Mouse (Mus musculus) intestine, postnatal 0 days (tissue): ENCODE data around the gene Asic2. TPM values are rescaled to one million over a fixed set of nuclear protein-coding genes. Genes with fewer than 3 reads are reported as not detected.

Source experiments
- ATAC-seq: fragments of 200-750 bp; cut with Nextera tagmentation; 2 replicates; pipeline ENCODE4 v1.8.0; 2017; ENCODE audit warnings: mild to moderate bottlenecking, moderate TSS enrichment, moderate library complexity
- H3K27ac ChIP-seq: fragments of 300-500 bp; sonication (generic); 2 replicates; pipeline ENCODE4 v1.5.1; 2014; ENCODE audit warnings: mild to moderate bottlenecking, low read depth, low read length, moderate library complexity
- H3K27me3 ChIP-seq: fragments of 300-500 bp; sonication (generic); replicated peaks from 2 replicates; pipeline ENCODE4 v1.6.1; 2014; ENCODE audit warnings: low read length, mixed read lengths; ENCODE audit not compliant: control insufficient read depth, insufficient read depth
- H3K36me3 ChIP-seq: fragments of 300-500 bp; sonication (generic); 2 replicates; pipeline ENCODE4 v1.6.1; 2014; ENCODE audit warnings: mild to moderate bottlenecking, moderate library complexity; ENCODE audit not compliant: control insufficient read depth, insufficient read depth
- H3K4me1 ChIP-seq: fragments of 300-500 bp; sonication (generic); replicated peaks from 2 replicates; pipeline ENCODE4 v1.6.1; 2014; ENCODE audit warnings: antibody characterized with exemption, low read length, mixed read lengths; ENCODE audit not compliant: control insufficient read depth, insufficient read depth
- H3K4me2 ChIP-seq: fragments of 300-500 bp; sonication (generic); replicated peaks from 2 replicates; pipeline ENCODE4 v1.6.1; 2014; ENCODE audit warnings: low read depth, mild to moderate bottlenecking, moderate library complexity
- H3K4me3 ChIP-seq: fragments of 300-500 bp; sonication (generic); 2 replicates; pipeline ENCODE4 v1.5.1; 2014; ENCODE audit warnings: low read depth, low read length
- H3K9ac ChIP-seq: fragments of 300-500 bp; sonication (generic); 2 replicates; pipeline ENCODE4 v1.6.1; 2014; ENCODE audit warnings: mild to moderate bottlenecking, low read depth, low read length
- H3K9me3 ChIP-seq: fragments of 300-500 bp; sonication (generic); 2 replicates; pipeline ENCODE4 v1.6.1; 2016; ENCODE audit warnings: mixed run types; ENCODE audit not compliant: control insufficient read depth
- CTCF ChIP-seq: sonication (generic); IDR thresholded peaks from 2 replicates; pipeline ENCODE4 v1.5.1; 2016; ENCODE audit warnings: low read depth, mild to moderate bottlenecking, control low read depth, antibody characterized with exemption, moderate library complexity
- WGBS: fragments of 180-500 bp; shearing (Covaris S2); extraction: QIAGEN DNeasy Blood & Tissue Kit; methylation state at CpG from one replicate; pipeline ENCODE4 v1.1.7; 2014; 5-methylcytosine and 5-hydroxymethylcytosine counted together
- polyA plus RNA-seq: library from polyadenylated mRNA; unstranded; fragments of >200 nt; fragmentation: Nextera tagmentation; extraction: Ambion mirVana; gene quantifications from 2 replicates; pipeline ENCODE4 v1.2.1, GENCODE M21; 2015

Asic2 gene
- polyA plus RNA-seq, 1 experiment from 2014 or later = 0.55 TPM

DNA sequence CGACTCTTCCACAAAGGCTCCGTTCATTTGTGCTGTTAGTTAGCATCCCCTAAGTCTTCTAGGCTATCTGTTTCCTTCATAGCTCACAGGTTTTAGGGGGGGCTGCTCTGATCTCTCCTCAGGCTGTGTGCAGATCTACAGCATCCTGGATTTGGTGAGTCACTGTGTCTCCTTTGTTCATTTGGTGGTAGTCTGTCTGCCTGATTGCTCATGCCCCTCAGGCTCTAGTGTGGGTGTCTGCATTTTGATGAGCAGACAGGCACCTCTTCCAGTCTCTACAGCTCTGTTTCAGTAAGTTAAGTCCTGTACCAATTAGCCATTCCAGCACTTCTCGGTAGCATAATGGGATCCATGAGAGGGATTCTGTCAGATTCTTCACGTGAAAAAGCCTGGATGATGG, 129.8 kb downstream of the Asic2 start:
- no peak for TF ChIP-seq CTCF
- no peak for ATAC-seq
- Histone ChIP-seq H3K27me3 (no peaks in the 10 kb centered on the region), H3K4me1 (no peaks in the 10 kb centered on the region), H3K27ac (no peak overlapping the region), H3K9me3 (no peaks in the 10 kb centered on the region), H3K4me2 (no peak overlapping the region), H3K36me3 (no peaks in the 10 kb centered on the region), H3K9ac (no peak overlapping the region), H3K4me3 (no peak overlapping the region)
- 83% methylated on average over 4 of the region's 4 CpGs for WGBS

DNA sequence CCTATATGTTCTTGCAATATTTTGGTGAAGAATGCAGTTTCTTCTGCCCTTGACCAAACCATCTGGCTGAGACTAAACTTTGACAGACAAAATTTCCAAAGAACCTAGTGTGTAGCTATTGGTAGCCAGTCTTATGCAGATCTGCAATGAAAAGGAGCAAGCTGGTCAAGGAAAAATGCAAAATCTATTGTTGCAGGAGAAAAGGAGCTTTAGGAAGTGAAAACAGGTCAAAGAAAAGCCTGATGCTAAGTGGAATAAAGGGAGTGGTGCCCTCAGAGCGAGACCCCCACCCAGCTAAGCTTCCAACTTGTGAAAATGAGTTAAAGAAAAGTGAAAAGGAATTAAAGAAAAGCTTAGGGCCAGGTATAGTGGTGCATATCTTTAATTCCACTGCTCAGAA, 135.9 kb downstream of the Asic2 start:
- Histone ChIP-seq H3K4me2 (no peak overlapping the region), H3K27ac (no peak overlapping the region), H3K4me1 (no peaks in the 10 kb centered on the region), H3K9ac (no peak overlapping the region), H3K9me3 (no peaks in the 10 kb centered on the region), H3K36me3 (no peaks in the 10 kb centered on the region), H3K27me3 (no peaks in the 10 kb centered on the region), H3K4me3 (no peak overlapping the region)
- TF ChIP-seq CTCF = no peak
- 55% methylated on average over 1 of the region's 1 CpGs for WGBS
- no peak for ATAC-seq

- ATAC-seq = no peak
- Histone ChIP-seq H3K4me1 (no peaks in the 10 kb centered on the region), H3K9ac (no peak overlapping the region), H3K27ac (no peak overlapping the region), H3K36me3 (no peaks in the 10 kb centered on the region), H3K4me2 (no peak overlapping the region), H3K9me3 (no peaks in the 10 kb centered on the region), H3K27me3 (no peaks in the 10 kb centered on the region), H3K4me3 (no peak overlapping the region)
- TF ChIP-seq CTCF = no peak
- 67% methylated on average over 5 of the region's 5 CpGs for WGBS
These were observed 151.7 kb downstream of the Asic2 start for GRCm38 (mm10) chr11:81816531-81816930.

DNA sequence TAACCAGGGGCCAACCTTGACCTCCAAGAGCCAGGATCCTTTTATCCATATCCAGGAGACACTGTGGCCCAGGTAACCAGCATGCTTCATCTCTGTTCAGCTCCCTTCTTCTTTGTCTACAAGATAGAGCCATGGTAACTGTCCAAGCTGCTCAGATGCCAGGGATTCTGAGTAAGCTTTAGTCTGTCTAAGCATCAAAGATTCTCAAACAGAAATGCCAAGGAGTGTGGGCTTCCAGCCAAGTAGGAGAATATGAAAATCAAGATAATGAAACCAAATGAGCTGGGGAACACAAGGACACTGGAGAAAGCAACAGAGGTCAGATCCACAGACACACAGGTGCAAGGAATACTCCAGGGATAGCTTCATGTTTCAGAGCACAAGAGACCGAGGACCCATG, 153.4 kb downstream of the Asic2 start:
- no peak overlapping the region for H3K27ac ChIP-seq
- TF ChIP-seq CTCF = no peak
- H3K9ac ChIP-seq = no peak overlapping the region
- H3K27me3 ChIP-seq = no peaks in the 10 kb centered on the region
- 85% methylated on average over 1 of the region's 1 CpGs for WGBS
- no peak overlapping the region for H3K4me2 ChIP-seq
- no peak for ATAC-seq
- H3K4me3 ChIP-seq = no peak overlapping the region
- H3K4me1 ChIP-seq = no peaks in the 10 kb centered on the region
- H3K9me3 ChIP-seq = no peaks in the 10 kb centered on the region
- no peaks in the 10 kb centered on the region for H3K36me3 ChIP-seq

- Histone ChIP-seq H3K4me3 (no peak overlapping the region), H3K27ac (no peak overlapping the region), H3K9me3 (no peaks in the 10 kb centered on the region), H3K9ac (no peak overlapping the region), H3K36me3 (no peaks in the 10 kb centered on the region), H3K4me1 (no peaks in the 10 kb centered on the region), H3K4me2 (no peak overlapping the region), H3K27me3 (no peaks in the 10 kb centered on the region)
- 58% methylated on average over 11 of the region's 11 CpGs for WGBS
- no peak for TF ChIP-seq CTCF
- no peak for ATAC-seq
These were observed 161.2 kb downstream of the Asic2 start for GRCm38 (mm10) chr11:81806905-81807659.

GRCm38 (mm10) chr11:81803544-81803943, 164.7 kb downstream of the Asic2 start:
- no peaks in the 10 kb centered on the region for H3K27me3 ChIP-seq
- H3K4me3 ChIP-seq = no peak overlapping the region
- H3K4me2 ChIP-seq = no peak overlapping the region
- no peak overlapping the region for H3K27ac ChIP-seq
- no peak for TF ChIP-seq CTCF
- H3K9me3 ChIP-seq = no peaks in the 10 kb centered on the region
- WGBS = 51% methylated on average over 2 of the region's 2 CpGs
- H3K36me3 ChIP-seq = no peaks in the 10 kb centered on the region
- ATAC-seq = no peak
- H3K4me1 ChIP-seq = no peaks in the 10 kb centered on the region
- H3K9ac ChIP-seq = no peak overlapping the region

- ATAC-seq = no peak
- H3K9me3 ChIP-seq = no peaks in the 10 kb centered on the region
- no peaks in the 10 kb centered on the region for H3K27me3 ChIP-seq
- H3K27ac ChIP-seq = no peak overlapping the region
- no peak for TF ChIP-seq CTCF
- WGBS = 71% methylated on average over 1 of the region's 1 CpGs
- no peaks in the 10 kb centered on the region for H3K36me3 ChIP-seq
- no peak overlapping the region for H3K4me3 ChIP-seq
- no peak overlapping the region for H3K4me2 ChIP-seq
- no peak overlapping the region for H3K9ac ChIP-seq
- H3K4me1 ChIP-seq = no peaks in the 10 kb centered on the region
These were observed 165.6 kb downstream of the Asic2 start for GRCm38 (mm10) chr11:81802614-81803013.
